Mouse (Mus musculus): ENCODE data around the gene Anapc15-ps. TPM values are rescaled to one million over a fixed set of nuclear protein-coding genes. Genes with fewer than 3 reads are reported as not detected.

Anapc15-ps gene
- polyA plus RNA-seq, 1 experiment, result not detected

DNA sequence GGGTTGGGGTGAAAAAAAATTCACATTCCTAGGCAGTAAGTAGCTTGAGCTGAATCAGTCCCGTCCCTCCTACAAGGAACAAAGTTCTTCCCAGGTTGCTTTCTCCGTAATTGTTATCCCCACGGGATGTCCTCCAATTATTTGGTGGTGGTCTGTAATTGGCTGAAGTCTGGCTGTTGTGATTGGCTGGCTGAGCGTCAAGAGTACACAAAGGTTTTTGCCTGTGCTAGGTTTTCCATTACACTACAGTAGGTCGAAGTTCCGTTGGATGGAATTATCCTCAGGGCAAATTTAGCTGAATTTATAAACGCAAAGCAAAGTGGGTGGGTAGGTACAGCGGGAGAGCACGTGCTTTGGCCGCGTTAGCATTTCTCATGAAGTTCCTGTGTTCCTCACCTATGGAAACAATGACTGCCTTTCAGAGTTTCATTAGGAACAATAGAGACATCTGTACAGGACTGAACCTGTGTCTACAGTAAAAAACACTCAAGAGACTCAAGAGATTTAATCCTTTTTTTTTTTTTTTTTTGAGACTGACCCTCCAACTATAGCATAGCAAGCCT is 24.8 kb downstream of the Anapc15-ps start:
- Histone ChIP-seq H3K4me3 (ENCODE audit: insufficient read depth, low read depth, low read length) (no peak overlapping the region), H3K4me1 (ENCODE audit: control insufficient read depth, insufficient read depth, low read length) (no peaks in the 10 kb centered on the region), H3K27ac (ENCODE audit: insufficient read depth, low read depth, low read length) (no peak overlapping the region)
- WGBS, result 83% methylated on average over 11 of the region's 11 CpGs
- TF ChIP-seq CTCF (IDR thresholded peaks at IDR 0.05; ENCODE audit: insufficient read depth, low read depth, low read length), result no peak
- no peak for TF ChIP-seq POLR2A (IDR thresholded peaks at IDR 0.05; ENCODE audit: insufficient read depth, low read depth, low read length)

DNA sequence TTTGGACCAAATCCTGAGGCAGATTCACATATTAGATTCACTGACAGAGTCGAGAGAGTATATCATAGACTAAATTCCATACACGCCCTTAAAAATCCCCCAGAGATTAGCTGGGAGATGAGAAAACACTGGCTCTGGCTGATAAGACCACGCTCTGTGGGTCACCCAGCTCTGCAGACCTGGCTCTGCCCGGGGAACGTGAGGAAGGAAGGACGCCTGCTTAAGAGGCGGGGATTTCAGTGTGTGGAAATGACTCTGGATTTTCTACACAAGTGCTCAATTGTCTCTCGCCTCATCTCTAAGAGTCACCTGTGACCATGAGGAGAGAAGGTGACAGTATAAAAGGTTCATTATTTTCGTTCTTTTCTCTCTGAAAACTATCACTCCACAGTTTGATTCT is 26.1 kb downstream of the Anapc15-ps start:
- 79% methylated on average over 9 of the region's 9 CpGs for WGBS

DNA sequence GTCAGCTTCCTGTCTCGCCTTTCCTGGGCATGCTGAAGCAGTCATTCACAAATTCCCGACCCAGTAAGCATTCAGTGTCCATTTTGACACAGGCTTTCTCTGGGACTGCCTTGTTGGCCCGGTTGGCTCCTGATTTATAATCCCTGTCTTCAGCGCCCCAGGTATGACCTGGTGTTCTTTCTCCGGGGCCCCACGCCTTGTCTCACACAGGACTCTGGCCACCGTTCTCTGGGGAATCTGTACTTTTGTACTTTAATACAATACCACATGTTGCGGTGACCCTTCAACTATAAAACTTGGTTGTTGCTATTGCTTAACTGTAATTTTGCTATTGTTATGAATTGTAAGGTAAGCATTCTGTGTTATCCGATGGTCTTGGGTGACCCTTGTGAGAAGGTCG is 26.7 kb downstream of the Anapc15-ps start:
- 95% methylated on average over 10 of the region's 10 CpGs for WGBS
- H3K27ac ChIP-seq (ENCODE audit: insufficient read depth, low read depth, low read length), result no peak overlapping the region
- H3K4me3 ChIP-seq (ENCODE audit: insufficient read depth, low read depth, low read length), result no peak overlapping the region
- no peaks in the 10 kb centered on the region for H3K4me1 ChIP-seq (ENCODE audit: control insufficient read depth, insufficient read depth, low read length)
- no peak for TF ChIP-seq CTCF (IDR thresholded peaks at IDR 0.05; ENCODE audit: insufficient read depth, low read depth, low read length)

More for the DNA sequence above, 26.1 kb downstream of the Anapc15-ps start:
- no peak overlapping the region for H3K4me3 ChIP-seq (ENCODE audit: insufficient read depth, low read depth, low read length)
- TF ChIP-seq POLR2A (IDR thresholded peaks at IDR 0.05; ENCODE audit: insufficient read depth, low read depth, low read length) (no peak), CTCF (IDR thresholded peaks at IDR 0.05; ENCODE audit: insufficient read depth, low read depth, low read length) (no peak)
- H3K4me1 ChIP-seq (ENCODE audit: control insufficient read depth, insufficient read depth, low read length), result no peaks in the 10 kb centered on the region
- no peak overlapping the region for H3K27ac ChIP-seq (ENCODE audit: insufficient read depth, low read depth, low read length)

DNA sequence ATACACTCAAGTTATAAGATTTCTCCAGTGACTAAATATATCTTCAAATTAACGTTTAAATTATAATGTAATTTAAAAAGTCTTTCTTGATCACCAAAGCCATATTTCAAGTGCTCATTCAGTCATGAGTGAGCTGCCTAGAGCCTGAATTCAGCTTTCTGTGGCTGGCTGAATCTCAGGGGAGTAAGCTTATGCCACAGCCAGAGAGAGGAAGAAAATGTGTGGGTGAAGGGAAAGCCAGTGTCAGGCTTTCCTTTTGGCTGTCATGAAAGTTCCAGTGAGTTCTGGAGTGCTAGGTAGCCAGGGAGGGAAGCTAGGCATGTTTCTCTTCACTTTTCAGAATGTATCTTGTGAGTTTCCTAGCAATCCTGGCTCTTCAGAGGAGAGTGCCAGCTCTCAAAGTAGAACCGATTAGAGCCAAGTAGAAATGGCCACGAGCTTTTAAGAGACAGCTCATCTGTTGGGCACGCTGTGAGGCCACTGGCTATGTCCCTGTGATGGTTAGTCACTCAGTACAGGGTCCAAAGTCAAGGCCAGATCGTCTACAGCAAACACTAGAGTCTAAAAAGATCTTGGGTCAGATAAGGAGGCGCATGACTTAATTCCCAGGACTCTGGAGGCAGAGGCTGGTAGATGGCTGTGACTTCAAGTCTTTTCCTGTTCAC is 29.4 kb downstream of the Anapc15-ps start:
- no peak for TF ChIP-seq POLR2A (IDR thresholded peaks at IDR 0.05; ENCODE audit: insufficient read depth, low read depth, low read length)
- no peak for TF ChIP-seq CTCF (IDR thresholded peaks at IDR 0.05; ENCODE audit: insufficient read depth, low read depth, low read length)
- WGBS, result 74% methylated on average over 6 of the region's 6 CpGs

DNA sequence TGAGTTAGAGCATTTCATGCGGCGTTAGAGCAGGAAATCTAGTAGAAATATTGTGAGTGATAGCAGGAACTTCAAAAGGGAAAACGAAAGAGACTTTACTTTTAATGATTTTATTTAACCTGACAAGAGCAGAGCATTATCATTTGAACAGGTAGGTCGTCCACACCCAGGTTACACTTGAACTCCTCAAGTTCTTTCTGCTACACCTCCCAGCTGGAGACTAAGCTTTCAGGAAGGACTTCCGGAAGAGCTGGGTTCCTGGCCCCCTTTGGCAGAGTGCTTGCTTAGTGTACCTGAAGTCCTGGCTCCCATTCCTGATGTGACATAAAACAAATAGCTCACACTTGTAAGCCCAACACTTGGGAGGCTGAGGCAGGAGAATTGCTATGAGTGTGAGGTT is 30.2 kb downstream of the Anapc15-ps start:
- TF ChIP-seq POLR2A (IDR thresholded peaks at IDR 0.05; ENCODE audit: insufficient read depth, low read depth, low read length) (no peak), CTCF (IDR thresholded peaks at IDR 0.05; ENCODE audit: insufficient read depth, low read depth, low read length) (no peak)
- H3K4me1 ChIP-seq (ENCODE audit: control insufficient read depth, insufficient read depth, low read length), result no peaks in the 10 kb centered on the region
- H3K4me3 ChIP-seq (ENCODE audit: insufficient read depth, low read depth, low read length), result no peak overlapping the region
- 84% methylated on average over 5 of the region's 5 CpGs for WGBS
- H3K27ac ChIP-seq (ENCODE audit: insufficient read depth, low read depth, low read length), result no peak overlapping the region

More for the DNA sequence above, 29.4 kb downstream of the Anapc15-ps start:
- Histone ChIP-seq H3K4me1 (ENCODE audit: control insufficient read depth, insufficient read depth, low read length) (no peaks in the 10 kb centered on the region), H3K4me3 (ENCODE audit: insufficient read depth, low read depth, low read length) (no peak overlapping the region), H3K27ac (ENCODE audit: insufficient read depth, low read depth, low read length) (no peak overlapping the region)

DNA sequence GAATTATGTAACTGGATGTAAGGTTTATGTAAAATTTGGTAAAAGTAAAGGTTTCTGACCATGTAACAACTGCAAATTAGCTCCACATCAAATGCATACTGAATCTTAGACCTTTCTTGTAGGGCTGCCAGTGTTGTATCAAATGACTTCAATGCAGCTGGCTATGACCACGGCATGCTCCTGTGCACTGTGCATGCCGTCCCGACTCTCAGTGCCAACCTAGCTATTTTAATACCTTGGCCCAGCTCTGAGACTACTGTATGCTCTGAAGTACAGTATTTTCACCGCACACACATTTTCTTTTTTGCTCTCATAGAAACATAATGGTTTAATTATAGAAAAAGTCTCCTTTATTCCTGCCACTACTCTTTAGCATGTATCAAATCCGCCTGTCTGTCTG is 31.9 kb downstream of the Anapc15-ps start:
- H3K27ac ChIP-seq (ENCODE audit: insufficient read depth, low read depth, low read length), result no peak overlapping the region
- no peak overlapping the region for H3K4me3 ChIP-seq (ENCODE audit: insufficient read depth, low read depth, low read length)
- 30% methylated on average over 5 of the region's 5 CpGs for WGBS
- no peak for TF ChIP-seq POLR2A (IDR thresholded peaks at IDR 0.05; ENCODE audit: insufficient read depth, low read depth, low read length)
- TF ChIP-seq CTCF (IDR thresholded peaks at IDR 0.05; ENCODE audit: insufficient read depth, low read depth, low read length), result no peak
- H3K4me1 ChIP-seq (ENCODE audit: control insufficient read depth, insufficient read depth, low read length), result no peaks in the 10 kb centered on the region

DNA sequence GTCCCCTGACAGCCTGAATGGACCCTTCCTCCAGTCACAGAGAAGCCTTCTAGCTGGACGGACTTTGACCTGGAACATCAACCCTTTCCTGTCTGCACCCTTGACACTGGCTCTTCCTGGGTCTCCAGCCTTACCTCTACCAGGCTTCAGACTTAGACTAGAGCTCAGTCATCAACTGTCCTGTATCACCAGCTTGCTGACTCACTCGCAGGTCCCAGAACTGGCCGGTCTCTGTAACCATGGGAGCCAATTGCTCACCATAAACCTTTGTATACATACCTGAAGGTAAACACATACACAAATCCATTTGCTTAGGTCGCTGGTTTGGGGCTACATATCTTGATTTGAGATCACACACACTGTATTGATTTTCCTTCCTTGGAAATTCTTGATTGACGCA is 33.8 kb downstream of the Anapc15-ps start:
- no peak overlapping the region for H3K4me3 ChIP-seq (ENCODE audit: insufficient read depth, low read depth, low read length)
- H3K27ac ChIP-seq (ENCODE audit: insufficient read depth, low read depth, low read length), result no peak overlapping the region
- TF ChIP-seq POLR2A (IDR thresholded peaks at IDR 0.05; ENCODE audit: insufficient read depth, low read depth, low read length) (no peak), CTCF (IDR thresholded peaks at IDR 0.05; ENCODE audit: insufficient read depth, low read depth, low read length) (no peak)
- H3K4me1 ChIP-seq (ENCODE audit: control insufficient read depth, insufficient read depth, low read length), result no peaks in the 10 kb centered on the region
- WGBS, result 77% methylated on average over 5 of the region's 5 CpGs

DNA sequence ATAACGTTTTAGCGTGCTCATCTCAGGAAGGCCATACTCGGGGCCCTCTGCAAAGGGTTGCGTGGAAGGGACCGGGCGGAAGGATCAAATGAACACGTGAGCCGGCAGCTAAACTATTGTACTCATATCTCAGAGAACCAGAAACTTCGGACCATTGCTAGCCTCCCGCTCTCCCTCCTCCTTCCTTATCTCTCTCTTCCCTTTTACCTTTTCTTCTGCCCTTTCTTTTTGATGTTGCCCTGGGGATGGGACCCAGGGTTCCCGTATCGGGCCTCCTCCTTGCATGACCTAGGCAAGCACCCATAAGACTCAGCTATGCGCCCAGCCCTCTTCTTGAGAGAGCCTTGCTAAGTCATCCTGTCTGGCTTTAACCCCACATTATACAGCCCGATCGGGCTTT is 38.5 kb downstream of the Anapc15-ps start:
- Histone ChIP-seq H3K27ac (ENCODE audit: insufficient read depth, low read depth, low read length) (no peak overlapping the region), H3K4me1 (ENCODE audit: control insufficient read depth, insufficient read depth, low read length) (no peaks in the 10 kb centered on the region), H3K4me3 (ENCODE audit: insufficient read depth, low read depth, low read length) (no peak overlapping the region)
- TF ChIP-seq CTCF (IDR thresholded peaks at IDR 0.05; ENCODE audit: insufficient read depth, low read depth, low read length) (no peak), POLR2A (IDR thresholded peaks at IDR 0.05; ENCODE audit: insufficient read depth, low read depth, low read length) (no peak)
- 95% methylated on average over 15 of the region's 15 CpGs for WGBS

DNA sequence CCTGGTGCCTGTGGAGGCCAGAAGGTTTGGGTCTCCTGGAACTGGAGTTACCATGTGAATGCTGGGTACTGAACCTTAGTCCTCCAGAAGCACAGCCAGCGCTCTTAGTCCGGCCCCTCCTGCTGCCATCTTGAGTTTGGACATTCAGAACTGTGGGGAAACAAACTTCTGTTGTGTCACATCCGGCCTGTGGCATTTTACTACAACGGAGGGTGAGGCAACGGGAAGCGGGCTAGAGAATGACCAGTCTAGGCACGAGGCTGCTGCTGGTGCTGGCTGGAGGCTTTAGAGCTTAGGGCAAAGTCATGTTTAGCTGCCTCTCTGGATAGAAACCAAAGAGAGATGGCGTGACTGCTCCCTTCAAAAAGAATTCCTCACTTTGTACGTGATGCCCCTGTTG is 39.0 kb downstream of the Anapc15-ps start:
- H3K4me3 ChIP-seq (ENCODE audit: insufficient read depth, low read depth, low read length), result no peak overlapping the region
- H3K4me1 ChIP-seq (ENCODE audit: control insufficient read depth, insufficient read depth, low read length), result no peaks in the 10 kb centered on the region
- TF ChIP-seq CTCF (IDR thresholded peaks at IDR 0.05; ENCODE audit: insufficient read depth, low read depth, low read length) (no peak), POLR2A (IDR thresholded peaks at IDR 0.05; ENCODE audit: insufficient read depth, low read depth, low read length) (no peak)
- 95% methylated on average over 9 of the region's 9 CpGs for WGBS
- no peak overlapping the region for H3K27ac ChIP-seq (ENCODE audit: insufficient read depth, low read depth, low read length)
